Mouse (Mus musculus): ENCODE data around the gene Kdm5b.
"Not testable (repeated sequence)": the region's sequence is repeated elsewhere in the genome, so short reads cannot be mapped to it uniquely, and the experiment has no call there.

Kdm5b gene

DNA sequence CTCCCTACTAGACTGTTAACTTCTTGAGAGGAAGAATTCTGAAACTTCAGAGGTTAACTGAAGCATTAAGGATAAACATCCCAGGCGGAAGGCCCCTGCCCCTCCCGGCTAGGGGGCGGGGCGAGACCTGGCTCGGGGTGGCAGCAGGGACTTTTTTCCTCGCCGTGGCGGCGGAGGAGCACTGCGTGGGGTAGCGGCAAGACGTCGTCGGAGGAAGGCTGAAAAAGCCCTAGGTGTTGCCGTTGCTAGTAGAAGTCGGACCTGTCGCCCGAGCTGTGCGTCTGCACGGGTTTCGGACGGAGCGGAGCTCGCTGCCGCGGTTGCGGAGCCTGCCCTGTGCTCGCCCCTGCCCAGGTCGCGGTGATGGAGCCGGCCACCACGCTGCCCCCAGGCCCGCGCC lies at the start of gene Kdm5b:
Gene Kdm5b, plus strand, starts transcription at position 196 of the 400 bp plus-strand sequence.
- peak; percentile 95 for DNase-seq

DNA sequence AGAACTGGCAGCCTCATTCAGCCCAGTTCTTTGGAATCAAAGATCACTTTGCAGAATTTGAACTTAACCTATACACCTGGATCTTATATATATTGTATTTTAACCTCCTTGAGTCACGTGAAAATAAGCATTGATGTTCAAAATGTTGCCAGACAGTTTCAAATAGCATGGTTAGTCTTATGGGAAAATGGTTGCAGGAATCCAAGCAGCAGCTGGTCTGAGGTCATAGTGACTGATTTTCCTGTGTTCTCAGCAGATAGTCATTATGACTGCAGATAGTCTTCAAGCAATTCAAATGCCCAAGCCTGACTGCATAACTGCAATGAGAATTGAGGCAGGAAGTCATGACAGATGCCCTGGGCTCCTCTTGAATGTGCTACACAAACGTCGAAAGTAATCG lies 47.8 kb upstream of the Kdm5b start:
- DNase-seq = no peak

DNA sequence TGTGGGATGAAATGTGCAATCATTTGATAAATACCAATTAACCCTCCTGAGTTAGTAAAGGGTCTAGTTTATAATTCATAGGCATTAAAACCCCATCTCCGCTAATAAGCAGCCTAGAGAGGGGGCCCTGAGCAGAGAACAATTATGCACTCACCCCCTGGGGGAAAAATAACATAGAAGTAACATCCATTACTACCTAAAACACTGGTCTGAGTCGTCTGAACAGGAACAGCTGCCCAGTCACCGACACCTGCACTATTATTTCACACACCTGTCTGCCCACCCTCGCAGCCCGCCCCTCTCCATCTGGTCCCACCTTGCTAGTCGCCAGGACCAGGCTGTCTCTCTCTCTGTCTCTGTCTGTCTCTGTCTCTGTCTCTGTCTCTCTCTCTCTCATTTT lies 47.4 kb upstream of the Kdm5b start:
- no peak for DNase-seq

DNA sequence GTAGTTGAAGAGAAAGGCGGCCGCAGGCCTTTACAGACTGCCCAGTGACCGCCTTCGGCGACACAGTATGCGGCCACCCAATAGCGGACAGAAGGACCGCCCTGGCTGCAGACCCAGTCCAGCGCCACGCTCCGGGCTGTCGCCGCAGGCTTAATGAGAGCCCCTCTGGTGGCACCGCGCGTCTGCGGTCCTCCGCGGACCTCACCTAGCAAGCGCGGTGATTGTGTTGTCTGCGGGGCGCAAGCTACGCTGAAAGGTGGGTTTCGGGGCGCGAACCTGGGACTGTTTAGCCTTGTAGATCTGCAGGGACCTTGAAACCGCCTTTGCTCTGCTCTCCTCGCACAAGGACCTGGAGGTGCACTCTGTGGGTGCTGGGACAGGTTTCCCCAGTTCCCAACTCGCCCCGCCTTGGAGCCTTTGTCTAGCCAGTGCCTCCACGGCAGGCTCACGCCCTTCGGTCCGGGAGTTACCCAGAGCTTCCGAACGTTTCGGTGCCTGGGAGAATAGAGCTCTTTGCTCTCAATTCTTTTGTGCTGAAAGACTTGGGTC lies 46.6 kb upstream of the Kdm5b start:
- peak; percentile 32 to 48 for DNase-seq

DNA sequence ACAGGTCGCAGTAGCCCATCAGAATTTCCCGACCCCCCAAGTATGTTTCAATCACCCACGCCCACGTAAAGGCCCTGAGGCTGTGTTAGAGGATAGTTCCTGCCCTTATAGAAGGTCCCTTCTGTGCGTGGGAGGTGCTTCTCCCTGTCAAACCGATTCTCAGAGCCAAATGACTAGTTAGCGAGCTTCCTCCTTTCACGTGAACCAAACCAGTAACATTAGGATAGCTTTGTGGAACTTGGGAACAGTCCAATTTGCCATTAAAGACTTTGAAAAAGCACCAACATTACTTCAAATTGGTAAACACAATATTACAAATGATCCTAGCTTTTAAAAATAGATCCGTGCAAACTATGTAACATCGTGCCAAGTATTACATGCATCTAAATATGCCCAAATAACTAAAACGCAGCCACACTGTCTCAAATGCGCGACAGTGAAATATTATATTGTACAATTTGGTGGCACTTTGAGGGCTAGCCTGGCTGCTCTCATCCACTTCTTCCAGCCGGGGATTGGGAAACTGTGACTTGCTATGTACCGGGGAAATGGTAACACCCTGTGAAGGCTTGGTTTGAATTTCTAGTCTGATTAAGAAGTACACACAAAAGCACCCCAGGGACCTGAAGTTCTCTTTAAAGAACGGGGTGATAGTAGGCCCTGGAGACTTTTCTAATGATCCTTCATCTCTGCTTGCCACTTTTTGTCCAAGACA lies 45.9 kb upstream of the Kdm5b start:
- DNase-seq = no peak

DNA sequence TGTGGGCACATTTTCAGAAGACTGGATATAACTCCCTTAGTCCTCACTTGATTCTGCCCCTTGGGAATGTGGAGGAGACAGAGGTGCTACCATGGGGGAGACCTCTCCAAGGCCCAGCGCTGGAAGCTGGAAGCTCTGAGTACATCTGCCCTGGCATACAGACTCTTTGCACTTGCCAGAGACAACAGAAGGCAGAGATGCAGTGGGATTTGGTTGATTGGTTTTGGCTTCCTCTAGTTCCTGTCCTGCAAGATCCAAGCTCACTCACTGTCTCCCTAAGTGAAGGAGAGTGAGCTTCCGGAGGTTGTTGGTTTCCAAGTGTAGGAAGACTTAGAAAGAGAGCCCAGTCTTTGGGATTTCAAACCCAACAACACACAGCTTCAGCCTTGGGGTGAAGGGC lies 44.1 kb upstream of the Kdm5b start:
- no peak for DNase-seq

DNA sequence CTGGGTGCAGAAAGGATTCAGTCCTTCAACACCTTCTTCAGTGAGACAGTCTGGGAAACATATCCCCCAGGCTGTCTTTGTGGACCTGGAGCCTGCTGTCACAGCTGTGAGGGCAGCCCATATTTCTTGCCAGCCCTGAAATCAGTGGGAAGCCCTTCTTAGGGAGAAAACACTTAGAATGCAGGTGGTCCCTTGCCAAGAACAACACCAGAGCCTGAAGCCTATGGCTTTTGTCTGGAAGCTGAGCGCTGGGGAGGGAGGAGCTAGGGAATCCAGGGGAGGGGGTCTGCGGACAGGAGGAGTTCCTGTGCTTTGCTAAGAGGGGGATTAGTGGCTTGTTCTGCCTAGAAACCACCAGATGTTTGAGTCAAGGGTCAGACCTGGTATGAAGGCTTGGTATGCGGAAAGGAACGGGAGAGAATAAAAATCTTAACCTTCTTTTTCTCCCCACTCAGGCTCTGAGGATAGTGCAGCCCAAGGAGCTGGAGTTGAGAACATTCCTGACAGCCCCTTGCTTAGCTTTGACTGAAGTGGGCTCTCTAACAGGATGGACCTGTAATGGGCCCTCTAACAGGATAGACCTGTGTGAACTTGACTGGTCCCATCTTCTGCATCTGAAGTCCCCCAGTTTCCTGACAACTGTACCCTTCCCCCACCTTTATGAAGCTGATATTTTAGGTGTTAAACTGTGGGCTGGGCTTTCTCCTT lies 43.3 kb upstream of the Kdm5b start:
- DNase-seq = no peak

DNA sequence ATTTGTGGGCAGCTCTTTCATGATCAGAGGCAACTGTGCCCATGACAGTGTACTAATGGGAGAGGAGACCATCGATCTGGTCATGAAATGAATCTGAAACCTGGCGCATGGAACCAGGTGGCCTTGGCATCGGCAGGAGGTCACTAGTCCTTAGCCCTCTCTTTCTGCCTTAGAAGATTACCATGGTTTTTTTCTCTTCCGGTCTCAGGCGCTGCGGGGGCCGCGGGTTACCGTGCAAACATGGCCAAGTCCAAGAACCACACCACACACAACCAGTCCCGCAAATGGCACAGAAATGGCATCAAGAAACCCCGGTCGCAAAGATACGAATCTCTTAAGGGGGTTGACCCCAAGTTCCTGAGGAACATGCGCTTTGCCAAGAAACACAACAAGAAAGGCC lies 42.1 kb upstream of the Kdm5b start:
- DNase-seq = not testable (repeated sequence)

DNA sequence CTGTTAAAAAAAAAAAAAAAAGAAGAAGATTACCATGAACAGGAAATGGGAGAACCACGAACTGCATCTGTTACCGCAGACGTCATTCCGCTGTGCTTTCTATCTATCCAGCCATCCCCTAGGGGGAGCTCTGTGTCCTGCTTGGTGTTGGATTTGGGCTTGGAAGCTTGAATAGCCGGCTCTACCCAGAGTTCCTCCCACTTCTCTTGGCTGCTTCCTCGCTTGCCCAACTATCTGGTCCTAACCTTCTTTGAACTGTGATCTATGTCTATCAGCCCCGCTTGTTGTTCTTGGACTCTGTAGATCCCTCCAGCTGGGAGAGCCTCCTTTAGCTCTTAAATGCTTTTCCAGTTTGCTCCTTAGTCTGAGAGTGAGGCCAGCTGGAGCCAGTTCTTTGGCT lies 41.3 kb upstream of the Kdm5b start:
- peak; percentile 78 to 89 for DNase-seq

DNA sequence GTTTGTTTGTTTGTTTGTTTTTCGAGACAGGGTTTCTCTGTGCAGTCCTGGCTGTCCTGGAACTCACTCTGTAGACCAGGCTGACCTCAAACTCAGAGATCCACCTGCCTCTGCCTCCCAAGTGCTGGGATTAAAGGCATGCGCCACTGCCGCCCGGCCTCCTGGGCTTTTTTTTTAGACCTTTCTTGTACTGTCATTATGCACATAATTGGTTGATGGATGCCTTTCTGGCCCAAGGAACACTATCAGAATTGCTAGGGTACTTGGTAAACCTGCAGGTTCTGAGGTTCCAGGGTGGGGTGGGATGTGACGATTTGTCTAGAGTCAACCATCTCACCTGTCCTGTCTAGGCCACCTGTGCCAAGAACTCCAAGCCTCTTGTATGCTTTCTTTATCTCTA lies 40.8 kb upstream of the Kdm5b start:
- not testable (repeated sequence) for DNase-seq

DNA sequence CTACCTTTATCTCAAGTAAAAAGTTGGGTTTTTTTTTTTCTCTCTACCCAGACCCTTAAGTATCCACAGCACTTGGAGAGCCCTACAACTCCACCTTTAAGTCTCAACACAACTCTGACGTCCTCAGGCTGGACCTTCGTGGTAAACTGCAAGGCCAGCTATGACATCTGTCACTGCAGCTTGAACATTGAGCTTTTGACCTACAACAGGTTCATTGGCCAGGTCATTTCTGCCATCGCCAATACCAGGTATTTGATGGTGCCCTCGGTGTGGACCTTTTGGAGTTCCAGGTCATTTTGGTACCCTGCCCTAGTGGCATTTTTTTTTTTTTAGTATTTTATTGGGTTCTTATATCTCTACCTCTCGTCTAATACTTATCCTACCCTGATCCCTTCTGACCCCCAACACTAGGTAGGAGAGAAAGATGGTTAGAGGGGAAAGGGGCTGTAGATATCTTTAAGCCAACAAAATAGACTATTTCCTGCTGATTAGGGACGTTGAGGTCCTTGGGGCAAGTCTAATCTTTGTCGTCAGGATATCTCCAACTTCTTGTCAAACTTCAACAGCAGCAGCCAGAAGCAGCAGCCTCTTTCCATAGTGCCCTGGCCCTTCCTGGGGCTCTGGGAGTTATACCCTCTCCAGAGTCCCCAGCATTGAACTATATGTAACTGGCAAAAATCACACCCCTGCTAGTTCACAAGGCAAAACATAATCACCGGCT lies 39.8 kb upstream of the Kdm5b start:
- DNase-seq = no peak

DNA sequence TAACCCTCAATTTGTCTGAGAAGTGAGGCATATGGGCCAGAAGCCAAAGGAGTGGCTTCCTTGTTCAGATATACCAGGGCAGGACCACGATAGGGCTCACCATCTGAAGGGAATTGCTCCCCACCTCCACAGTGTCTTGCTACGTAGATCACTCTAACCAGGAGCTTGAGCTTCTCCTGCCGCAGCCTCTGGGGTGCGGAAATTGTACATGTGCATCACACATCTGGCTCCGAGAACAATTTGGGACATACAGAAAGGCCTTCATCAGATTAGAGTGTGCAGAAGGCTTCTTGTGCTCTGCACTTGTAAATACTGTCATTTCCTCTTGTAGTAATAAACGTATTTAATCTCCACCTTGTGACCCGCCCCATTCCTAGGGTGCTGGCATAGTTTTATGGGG lies 38.8 kb upstream of the Kdm5b start:
- DNase-seq = no peak

DNA sequence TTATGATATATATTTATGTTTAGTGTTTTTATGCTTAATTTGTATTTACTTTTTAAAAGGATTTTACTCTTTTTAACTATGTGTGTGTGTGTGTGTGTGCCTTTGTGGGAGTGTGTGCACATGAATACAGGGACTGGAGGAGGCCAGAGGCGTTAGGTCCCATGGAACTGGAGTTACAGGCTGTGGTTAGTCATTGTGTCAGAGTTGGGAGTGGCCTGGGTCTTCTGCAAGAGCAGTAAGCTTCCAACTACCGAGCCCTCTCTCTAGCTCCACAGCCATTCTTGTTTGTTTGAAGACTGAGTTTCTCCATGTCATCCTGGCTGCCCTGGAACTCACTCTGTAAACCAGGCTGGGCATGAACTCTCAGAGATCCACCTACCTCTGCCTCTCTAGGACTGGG lies 37.6 kb upstream of the Kdm5b start:
- DNase-seq = no peak

DNA sequence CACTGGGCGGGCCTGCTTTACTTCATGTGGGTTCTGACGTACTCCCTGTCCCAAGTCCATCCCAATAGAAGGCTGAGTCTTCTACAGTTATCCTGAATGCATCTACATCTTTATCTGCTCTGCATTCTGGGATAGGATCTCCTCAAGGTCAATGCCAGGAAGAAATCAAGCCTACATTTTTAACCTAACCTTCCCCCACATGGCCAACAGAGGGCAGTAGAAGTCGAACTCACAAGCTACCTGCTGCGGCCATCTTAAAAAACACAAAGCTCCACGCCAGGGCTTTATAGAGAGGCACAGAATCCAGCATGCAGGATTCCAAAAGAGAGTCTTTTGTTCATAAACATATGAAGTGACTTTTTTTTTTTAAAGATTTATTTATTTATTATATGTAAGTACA lies 35.5 kb upstream of the Kdm5b start:
- no peak for DNase-seq

DNA sequence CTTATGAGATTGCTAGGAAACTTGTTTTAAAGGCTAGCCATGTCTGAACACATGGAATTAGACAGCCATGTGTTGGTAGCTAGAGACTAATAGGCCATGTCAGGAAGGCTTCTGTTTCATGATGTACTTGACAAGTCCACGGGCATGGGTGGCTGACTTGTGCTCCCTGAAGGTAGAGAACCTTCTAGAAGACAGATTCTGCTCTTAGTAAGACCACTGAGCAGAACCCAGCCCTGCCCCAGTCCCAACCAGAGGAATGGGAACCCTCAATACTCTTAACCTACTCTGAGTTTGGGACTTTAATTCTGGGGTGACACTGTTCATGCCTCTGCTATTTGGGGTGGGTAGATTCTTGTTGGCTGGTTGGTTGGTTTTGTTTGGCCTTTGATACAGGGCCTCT lies 35.0 kb upstream of the Kdm5b start:
- no peak for DNase-seq

DNA sequence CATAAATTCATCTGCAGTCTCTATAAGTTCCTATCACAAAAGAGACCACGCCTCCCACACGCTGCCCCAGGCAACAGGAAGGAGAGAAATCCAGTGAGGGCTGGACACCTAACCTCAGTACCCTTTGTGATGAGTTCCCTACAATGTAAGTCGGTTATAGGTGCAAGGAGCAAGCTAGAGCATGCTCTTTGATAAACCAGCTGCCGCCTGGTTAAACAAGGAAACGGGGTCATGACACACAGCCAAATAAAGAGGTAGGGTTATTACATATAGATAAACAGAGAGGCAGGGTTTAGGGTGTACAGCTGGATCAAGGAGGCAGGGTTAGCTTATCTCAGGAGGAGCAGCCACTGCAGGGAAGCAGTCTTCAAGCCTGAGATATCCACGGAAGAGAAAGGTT lies 33.2 kb upstream of the Kdm5b start:
- DNase-seq = no peak

DNA sequence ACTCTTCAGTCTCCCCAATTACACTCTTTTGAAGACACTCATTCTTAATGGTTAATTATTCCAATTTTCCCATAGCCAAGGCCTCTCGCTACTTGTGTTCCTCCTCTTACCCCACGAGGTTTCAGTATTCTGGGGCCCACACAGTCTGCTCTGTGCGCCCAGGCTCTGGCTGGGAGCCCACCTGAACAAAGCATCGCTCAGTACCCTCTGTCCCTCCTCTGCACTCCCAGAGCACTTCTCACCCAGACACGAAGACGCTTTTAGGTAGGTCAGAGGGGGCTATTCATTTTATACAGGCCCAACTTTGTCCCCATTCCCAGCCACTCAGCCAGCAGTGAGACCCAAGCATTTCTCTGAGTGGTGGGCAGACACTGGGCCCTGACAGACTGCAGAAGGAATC lies 29.4 kb upstream of the Kdm5b start:
- DNase-seq = no peak

DNA sequence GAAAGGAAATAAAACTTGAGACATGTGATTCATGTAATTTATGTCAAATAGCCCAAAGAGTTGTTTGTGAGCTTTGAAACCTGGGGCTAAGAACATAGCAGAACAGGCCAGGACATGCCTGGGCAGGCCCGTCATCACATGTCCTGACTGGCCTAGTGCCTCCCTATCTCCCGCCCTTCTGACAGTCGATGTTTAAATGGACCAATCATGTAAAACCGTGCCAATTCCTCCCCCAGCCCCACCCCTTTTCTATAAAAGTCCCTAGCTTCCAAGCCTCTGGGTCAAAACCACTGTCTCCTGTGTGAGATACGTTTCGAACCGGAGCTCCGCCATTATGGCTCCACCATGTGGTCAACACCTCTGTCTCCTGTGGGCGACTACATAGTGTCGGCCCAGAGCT lies 26.3 kb upstream of the Kdm5b start:
- DNase-seq = not testable (repeated sequence)

DNA sequence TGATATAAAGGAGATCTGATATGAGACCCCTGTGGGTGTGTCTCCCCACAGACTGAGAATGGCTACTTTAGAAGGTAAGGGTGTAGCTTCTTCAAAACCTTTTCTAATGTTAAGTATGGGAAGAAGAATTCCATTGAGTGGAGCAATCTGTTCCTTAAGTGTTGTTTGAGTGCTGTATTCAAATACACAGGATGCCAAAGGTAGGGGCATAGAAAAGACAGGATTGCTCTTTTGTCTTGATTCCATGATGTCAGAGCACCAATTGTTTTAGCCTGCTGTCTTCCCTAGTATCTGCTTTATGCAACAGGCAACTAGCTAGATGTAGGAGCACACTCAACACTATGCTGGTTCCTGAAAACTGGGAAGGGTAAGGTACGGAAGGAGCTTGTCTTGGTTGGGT lies 24.9 kb upstream of the Kdm5b start:
- no peak for DNase-seq

DNA sequence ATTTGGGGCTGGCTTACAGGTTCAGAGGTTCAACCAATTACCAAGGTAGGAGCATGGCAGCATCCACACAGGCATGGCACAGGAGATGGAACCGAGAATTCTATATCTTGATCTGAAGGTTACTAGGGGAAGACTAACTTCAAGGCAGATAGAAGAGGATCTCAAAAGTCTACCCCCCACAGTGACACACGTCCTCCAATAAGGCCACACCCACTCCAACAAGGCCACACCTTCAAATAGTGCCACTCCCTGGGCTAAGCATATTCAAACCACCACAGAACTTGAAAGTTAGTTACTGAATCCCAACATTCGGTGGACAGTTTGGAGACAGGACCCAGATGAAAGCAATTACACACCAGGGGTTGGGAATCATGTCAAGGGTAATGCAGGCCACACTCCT lies 24.5 kb upstream of the Kdm5b start:
- no peak for DNase-seq

DNA sequence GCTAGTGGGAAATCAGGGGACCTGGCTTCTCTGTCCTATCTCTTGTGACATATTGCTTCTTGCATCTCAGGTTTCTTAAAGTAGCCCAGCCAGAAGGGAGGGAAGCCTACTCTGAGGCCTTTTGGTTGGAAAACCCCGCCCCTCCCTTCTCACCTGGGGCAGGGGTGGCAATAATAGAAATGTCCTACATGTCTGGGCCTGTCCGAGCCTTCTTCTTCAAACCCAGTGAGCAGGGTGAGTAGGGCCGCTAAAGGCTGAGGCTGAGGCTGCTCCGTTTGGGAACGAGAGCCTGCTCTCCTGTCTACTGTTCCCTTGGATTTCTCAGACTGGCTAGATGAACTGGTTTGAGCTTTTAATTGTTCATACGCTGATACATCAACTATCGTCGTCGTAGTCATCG lies 19.4 kb upstream of the Kdm5b start:
- no peak for DNase-seq

DNA sequence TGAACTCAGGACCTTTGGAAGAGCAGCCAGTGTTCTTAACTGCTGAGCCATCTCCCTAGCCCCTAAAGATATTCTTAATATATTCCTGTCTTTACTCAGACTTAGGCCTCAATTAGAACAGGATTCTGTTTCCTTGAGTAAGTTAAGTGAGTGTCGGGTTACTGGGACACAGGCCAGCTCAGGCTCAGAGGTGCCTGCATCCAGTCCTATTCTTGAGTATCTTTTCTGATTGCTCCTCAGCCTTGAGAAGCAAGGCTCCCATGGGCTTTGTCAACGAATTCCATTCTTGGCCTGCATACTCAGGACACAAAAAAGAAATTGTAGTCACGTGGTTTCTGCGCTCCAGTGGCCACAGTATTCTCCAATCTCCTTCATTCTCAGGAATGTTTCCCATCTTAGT lies 11.7 kb upstream of the Kdm5b start:
- DNase-seq = no peak

DNA sequence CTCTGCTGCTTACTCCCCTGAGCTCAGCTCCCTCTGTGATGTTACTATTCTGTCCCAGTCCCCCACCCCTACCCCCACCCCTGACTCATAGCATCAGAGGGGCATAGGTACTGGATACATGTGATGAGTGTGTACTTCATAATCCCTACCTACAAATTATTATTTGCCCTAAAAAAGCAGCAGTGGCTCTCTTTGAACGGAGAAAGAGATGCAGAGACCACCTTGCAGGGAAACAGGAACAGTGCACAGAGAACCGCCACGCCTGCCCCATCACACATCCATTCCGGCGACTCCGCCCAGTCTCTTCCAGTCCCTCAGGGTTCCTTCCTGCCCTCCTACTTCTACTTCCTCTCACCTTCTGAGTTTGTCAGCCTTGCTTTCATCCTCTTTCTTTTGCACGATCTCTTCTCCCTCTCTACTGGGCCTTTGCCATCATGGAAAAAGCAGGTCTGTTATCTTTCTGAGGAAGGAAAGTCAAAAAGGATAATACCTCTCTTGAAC lies 10.3 kb upstream of the Kdm5b start, which contains the start of gene Mgat4e:
Gene Mgat4e, minus strand, starts transcription at position 51 of the 501 bp plus-strand sequence.
- DNase-seq = no peak

DNA sequence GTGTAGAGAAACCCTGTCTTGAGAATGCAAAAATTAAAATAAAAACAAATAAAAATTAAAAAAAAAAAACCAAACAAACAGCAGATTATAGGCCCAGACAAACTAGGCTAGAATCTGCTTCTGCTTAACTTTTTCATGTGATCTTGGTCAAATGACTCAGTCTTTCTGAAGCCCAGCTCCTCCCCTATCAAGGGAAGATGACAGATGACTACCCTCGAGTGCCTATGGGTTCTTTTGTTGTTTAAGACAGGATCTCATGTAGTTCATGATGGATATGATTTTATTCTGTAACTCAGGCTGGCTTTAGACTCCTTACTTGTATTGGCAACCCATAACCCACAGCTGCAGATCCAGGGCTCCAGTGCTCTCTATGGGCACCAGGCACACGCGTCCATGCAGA lies 8.1 kb upstream of the Kdm5b start:
- DNase-seq = no peak
